8 mouse cellular contexts compared by ENCODE assay signal in the genomic region with DNA sequence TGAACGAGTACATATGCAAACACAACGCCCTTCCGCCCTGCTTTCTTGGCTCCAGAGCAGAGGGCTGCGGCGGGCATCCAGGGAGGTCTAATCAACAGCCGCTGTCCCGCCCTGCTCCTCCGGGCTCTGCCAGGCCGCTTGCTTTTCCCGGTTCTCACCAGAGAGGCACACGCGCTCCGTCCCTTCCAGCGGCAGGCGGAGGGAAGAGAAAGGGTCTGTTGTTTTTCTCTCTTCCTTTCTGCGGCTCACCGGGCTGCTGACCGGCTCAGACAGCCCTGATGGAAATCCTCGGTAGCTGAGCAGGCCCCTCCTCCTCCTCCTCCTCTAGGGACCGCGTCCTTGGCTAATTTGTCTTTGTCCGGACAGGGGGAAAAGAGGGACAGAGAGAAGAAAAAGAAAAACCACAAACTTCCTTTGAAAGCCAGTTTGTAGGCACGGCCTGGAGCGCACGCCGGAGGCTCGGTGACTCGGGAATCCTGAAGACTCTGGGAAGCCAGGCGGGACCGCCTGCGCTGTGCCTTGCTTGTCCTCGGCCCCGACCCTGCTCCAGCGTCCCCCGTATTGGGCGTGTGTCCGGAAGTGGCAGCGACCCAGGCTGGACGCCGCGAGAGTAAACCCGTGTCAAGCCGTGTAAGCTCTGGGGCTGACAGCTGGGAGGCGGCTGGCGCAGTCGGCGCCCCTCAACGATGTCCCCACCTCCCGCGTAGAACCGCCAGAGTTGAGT. TPM values are rescaled to one million over a fixed set of nuclear protein-coding genes. Genes with fewer than 3 reads are reported as not detected.
A peak's percentile ranks its signal among the peaks of the same experiment; 100 is the strongest.
DNase-seq lines count a peak whose midpoint lies in the region.

No protein-coding gene starts in this region.

- H3K4me3 ChIP-seq in hindbrain, embryonic 10.5 days, result peak overlapping the region; percentile 78

- H3K27me3 ChIP-seq in hindbrain, embryonic 10.5 days (ENCODE audit: insufficient read depth, poor library complexity, severe bottlenecking), result no peaks in the 10 kb centered on the region

- H3K27ac ChIP-seq in hindbrain, embryonic 10.5 days, result peak overlapping the region; percentile 96

- peaks cover 34% of the 10 kb centered on the region for H3K4me1 ChIP-seq in hindbrain, embryonic 10.5 days (replicated peaks)

- WGBS in hindbrain, embryonic 10.5 days, result under 1% methylated on average over 51 of the region's 51 CpGs

- peaks cover 11% of the 10 kb centered on the region for H3K36me3 ChIP-seq in hindbrain, embryonic 10.5 days

- peak; percentile 73 for DNase-seq in MEL-GATA-1-ER (ENCODE audit: extremely low read depth, low read depth)
- DNase-seq in cerebellum, adult 8-10 months, result peak; percentile 79
- DNase-seq in forelimb bud, embryonic 11.5 days (ENCODE audit: low read depth, low spot score), result peak; percentile 75
- DNase-seq in hindbrain, embryonic 10.5 days (ENCODE audit: low spot score), result peak; percentile 83
- DNase-seq in layer of hippocampus, postnatal 14 days (ENCODE audit: low spot score in 2 of 2), result peak; percentile 67 to 72
- DNase-seq in lung, postnatal 36 days, result peak; percentile 90
- DNase-seq in retina, postnatal 1 day, result peak; percentile 89
- peak; percentile 72 for DNase-seq in thymus, postnatal 4 days

- H3K9me3 ChIP-seq in hindbrain, embryonic 10.5 days, result no peaks in the 10 kb centered on the region

RNA-seq across cellular contexts. Expression of gene Prune1, which starts 1.2 kb away (rescaled TPM):
- 28.2 and 28.6 TPM in 2 replicates for polyA plus RNA-seq in hindbrain, embryonic 10.5 days (2016; fragmentation: Nextera tagmentation; extraction: Ambion mirVana)
- total RNA-seq in layer of hippocampus, postnatal 14 days (2021), result 10 to 100 TPM; 26.8 to 26.9 TPM

RNA-seq across cellular contexts. Expression of gene Mindy1, which starts 1.9 kb away (rescaled TPM):
- 33.9 and 44.1 TPM in 2 replicates for polyA plus RNA-seq in hindbrain, embryonic 10.5 days (2016; fragmentation: Nextera tagmentation; extraction: Ambion mirVana)
- total RNA-seq in layer of hippocampus, postnatal 14 days (2021), result 10 to 100 TPM; 26.2 to 28.5 TPM

RNA-seq across cellular contexts. Expression of gene Anxa9, which starts 23.9 kb away (rescaled TPM):
- polyA plus RNA-seq in hindbrain, embryonic 10.5 days (2016; fragmentation: Nextera tagmentation; extraction: Ambion mirVana), result 2.0 and 2.1 TPM in 2 replicates
- total RNA-seq in layer of hippocampus, postnatal 14 days (2021), result under 1 TPM; 0.51 to 0.95 TPM

RNA-seq across cellular contexts. Expression of gene Cers2, which starts 31.6 kb away (rescaled TPM):
- 116 and 123 TPM in 2 replicates for polyA plus RNA-seq in hindbrain, embryonic 10.5 days (2016; fragmentation: Nextera tagmentation; extraction: Ambion mirVana)
- 10 to 100 TPM; 60.8 to 62.0 TPM for total RNA-seq in layer of hippocampus, postnatal 14 days (2021)

RNA-seq across cellular contexts. Expression of gene Bnipl, which starts 32.0 kb away (rescaled TPM):
- polyA plus RNA-seq in hindbrain, embryonic 10.5 days (2016; fragmentation: Nextera tagmentation; extraction: Ambion mirVana), result 0.60 and 0.63 TPM in 2 replicates
- total RNA-seq in layer of hippocampus, postnatal 14 days (2021), result under 1 TPM in 1 of 2 experiments, not detected in 1; 0.46 TPM

Comparison
In these comparisons a context has a peak if more than half of its experiments do, and no peak if none do; other contexts are left out.
1. Peak in every context shown above with its lines: DNase-seq, H3K4me3 ChIP-seq and H3K27ac ChIP-seq.